In genomic region chr3:83812863-83813262, GRCm38 (mm10) we compare ENCODE assay signal across 29 mouse cellular contexts. TPM values are rescaled to one million over a fixed set of nuclear protein-coding genes. Genes with fewer than 3 reads are reported as not detected.
DNase-seq lines count a peak whose midpoint lies in the region; ATAC-seq and TF ChIP-seq lines count a peak whose summit lies in the region.
"Had no signal": no experiment of that assay in that cellular context is flagged by ENCODE, and none has a peak within 500 bp of the region (broad histone marks: within the 10 kb centered on the region; RNA-seq: fewer than 3 reads in every experiment).

No protein-coding gene starts in this region.

- no peaks in the 10 kb centered on the region for H3K4me1 ChIP-seq in midbrain, postnatal 0 days (ENCODE audit: insufficient read depth, low read length)
- no peaks in the 10 kb centered on the region for H3K4me1 ChIP-seq in midbrain, embryonic 10.5 days
- peaks cover 21% of the 10 kb centered on the region for H3K4me1 ChIP-seq in bone marrow macrophage, adult 2 months (ENCODE audit: control insufficient read depth, insufficient read depth, low read length)
- H3K4me1 ChIP-seq: forebrain, embryonic 12.5 days; heart, embryonic 13.5 days; hindbrain, embryonic 15.5 days had no signal

- no peak overlapping the region for H3K4me2 ChIP-seq in midbrain, postnatal 0 days (ENCODE audit: low read depth, low read length, poor library complexity, severe bottlenecking)
- H3K4me2 ChIP-seq: embryonic facial prominence, embryonic 13.5 days; forebrain, embryonic 12.5 days; heart, embryonic 13.5 days; hindbrain, embryonic 15.5 days; intestine, embryonic 15.5 days had no signal

- H3K79me2 ChIP-seq in macrophage (ENCODE audit: inconsistent target) = no peaks in the 10 kb centered on the region

- no peak overlapping the region for H3K4me3 ChIP-seq in midbrain, postnatal 0 days (ENCODE audit: low read depth, low read length)
- no peak overlapping the region for H3K4me3 ChIP-seq in midbrain, embryonic 10.5 days
- no peak overlapping the region for H3K4me3 ChIP-seq in bone marrow macrophage, adult 2 months (ENCODE audit: insufficient read depth, low read length)
- no peak overlapping the region for H3K4me3 ChIP-seq in macrophage (ENCODE audit: inconsistent target)
- H3K4me3 ChIP-seq: embryonic facial prominence, embryonic 10.5 days; embryonic facial prominence, embryonic 13.5 days; erythroblast, embryonic 14.5 days; forebrain, embryonic 12.5 days; heart, embryonic 13.5 days; hindbrain, embryonic 15.5 days; intestine, embryonic 15.5 days had no signal

- H3K36me3 ChIP-seq in midbrain, postnatal 0 days (ENCODE audit: insufficient read depth, low read length) = no peaks in the 10 kb centered on the region
- no peaks in the 10 kb centered on the region for H3K36me3 ChIP-seq in midbrain, embryonic 10.5 days
- H3K36me3 ChIP-seq in macrophage (ENCODE audit: inconsistent target) = no peaks in the 10 kb centered on the region
- H3K36me3 ChIP-seq: embryonic facial prominence, embryonic 10.5 days; embryonic facial prominence, embryonic 13.5 days; forebrain, embryonic 12.5 days; heart, embryonic 13.5 days; hindbrain, embryonic 15.5 days; intestine, embryonic 15.5 days had no signal

- H3K9ac ChIP-seq in midbrain, postnatal 0 days (replicated peaks; ENCODE audit: low read length, poor library complexity, severe bottlenecking) = no peak overlapping the region
- H3K9ac ChIP-seq: embryonic facial prominence, embryonic 13.5 days; forebrain, embryonic 12.5 days; heart, embryonic 13.5 days; hindbrain, embryonic 15.5 days; intestine, embryonic 15.5 days had no signal

- no peak for TF ChIP-seq CTCF in midbrain, postnatal 0 days (IDR thresholded peaks at IDR 0.05)
- TF ChIP-seq CTCF in bone marrow macrophage, adult 2 months (IDR thresholded peaks at IDR 0.05; ENCODE audit: low read depth, low read length) = no peak

- DNase-seq in frontal cortex, postnatal 10 days (ENCODE audit: low spot score in 2 of 2) = no peak
- DNase-seq in midbrain, postnatal 0 days (ENCODE audit: low spot score) = peak; percentile 18
- DNase-seq in midbrain, embryonic 10.5 days (ENCODE audit: low spot score) = no peak
- DNase-seq in ovary, postnatal 14 days (ENCODE audit: low spot score) = no peak
- DNase-seq: adrenal gland, adult 8-10 months; adrenal gland, postnatal 25 days; cerebellum, adult 11-12 months; cerebellum, adult 8-10 months; cerebellum, postnatal 14 days; embryo, embryonic 11 days; gastrocnemius, adult 2 months; gastrocnemius, postnatal 14 days; heart, postnatal 14 days; heart, postnatal 4 days; kidney, adult 11 months; kidney, adult 8-10 months had no signal

- no peaks in the 10 kb centered on the region for H3K9me3 ChIP-seq in midbrain, postnatal 0 days (ENCODE audit: low read length)
- no peaks in the 10 kb centered on the region for H3K9me3 ChIP-seq in midbrain, embryonic 10.5 days (replicated peaks)
- H3K9me3 ChIP-seq: embryonic facial prominence, embryonic 10.5 days; embryonic facial prominence, embryonic 13.5 days; forebrain, embryonic 12.5 days; heart, embryonic 13.5 days; hindbrain, embryonic 15.5 days; intestine, embryonic 15.5 days had no signal

- no peak for TF ChIP-seq POLR2A in bone marrow macrophage, adult 2 months (IDR thresholded peaks at IDR 0.05; ENCODE audit: borderline replicate concordance, low read depth, low read length)

- no peak overlapping the region for H3K27ac ChIP-seq in midbrain, postnatal 0 days (ENCODE audit: low read depth, low read length)
- no peak overlapping the region for H3K27ac ChIP-seq in midbrain, embryonic 10.5 days (replicated peaks)
- H3K27ac ChIP-seq in bone marrow macrophage, adult 2 months (ENCODE audit: insufficient read depth, low read depth, low read length) = peak overlapping the region; percentile 51
- H3K27ac ChIP-seq in macrophage = peak overlapping the region; percentile 83
- H3K27ac ChIP-seq: embryonic facial prominence, embryonic 13.5 days; forebrain, embryonic 12.5 days; gastrocnemius, adult 2 months; heart, embryonic 13.5 days; hindbrain, embryonic 15.5 days; intestine, embryonic 15.5 days had no signal

- H3K27me3 ChIP-seq in midbrain, postnatal 0 days (ENCODE audit: insufficient read depth, low read length) = no peaks in the 10 kb centered on the region
- no peaks in the 10 kb centered on the region for H3K27me3 ChIP-seq in midbrain, embryonic 10.5 days (ENCODE audit: low read depth, poor library complexity, severe bottlenecking)
- H3K27me3 ChIP-seq: embryonic facial prominence, embryonic 13.5 days; forebrain, embryonic 12.5 days; heart, embryonic 13.5 days; hindbrain, embryonic 15.5 days; intestine, embryonic 15.5 days had no signal

- ATAC-seq in frontal cortex, adult (ENCODE audit: low TSS enrichment) = peak; percentile 84
- no peak for ATAC-seq in midbrain, postnatal 0 days (ENCODE audit: low FRiP score)
- ATAC-seq: CD4-positive, CD25-positive, alpha-beta regulatory T cell, adult 4 months; intestine, embryonic 15.5 days had no signal

RNA-seq across cellular contexts. Expression of gene Tlr2, which starts 28.7 kb away (rescaled TPM):
- 1.2 and 1.7 TPM in 2 replicates for total RNA-seq in midbrain, postnatal 0 days (2014; rRNA removed)
- polyA plus RNA-seq in midbrain, postnatal 0 days (2015; fragmentation: Nextera tagmentation; extraction: Ambion mirVana) = 0.91 and 0.99 TPM in 2 replicates
- polyA plus RNA-seq in midbrain, embryonic 10.5 days (2016; fragmentation: Nextera tagmentation; extraction: Ambion mirVana) = 1.1 and 1.6 TPM in 2 replicates
- 120 and 121 TPM in 2 replicates for polyA plus RNA-seq in bone marrow macrophage, adult 2 months (2012; ENCODE audit: insufficient read depth, insufficient read length, missing spikeins)
- total RNA-seq in macrophage (2018; cell fraction: chromatin; rRNA removed) = 100 to 1,000 TPM in 17 of 26 experiments, 10 to 100 TPM in 9; 22.9 to 531 (median 170) TPM
- total RNA-seq in macrophage (2018; cell fraction: cytosol; rRNA removed) = 1,000 to 10,000 TPM in 1 of 26 experiments, 100 to 1,000 TPM in 22, 10 to 100 TPM in 3; 63.0 to 1,088 (median 155) TPM
- total RNA-seq in macrophage (2018; cell fraction: nucleus; rRNA removed) = 100 to 1,000 TPM in 25 of 26 experiments, 10 to 100 TPM in 1; 53.8 to 939 (median 384) TPM
- polyA plus RNA-seq in macrophage (2018) = 28.8 to 125 TPM (median 41.5 TPM) in 3 replicates
- total RNA-seq: MEL had no signal
- polyA plus RNA-seq: erythroblast, embryonic 14.5 days had no signal

RNA-seq across cellular contexts. Expression of gene Sfrp2, which starts 46.7 kb away (rescaled TPM):
- 30.8 and 70.0 TPM in 2 replicates for total RNA-seq in midbrain, postnatal 0 days (2014; rRNA removed)
- polyA plus RNA-seq in midbrain, postnatal 0 days (2015; fragmentation: Nextera tagmentation; extraction: Ambion mirVana) = 32.8 and 34.1 TPM in 2 replicates
- polyA plus RNA-seq in midbrain, embryonic 10.5 days (2016; fragmentation: Nextera tagmentation; extraction: Ambion mirVana) = 129 and 187 TPM in 2 replicates
- 1.2 and 1.3 TPM in 2 replicates for polyA plus RNA-seq in bone marrow macrophage, adult 2 months (2012; ENCODE audit: insufficient read depth, insufficient read length, missing spikeins)
- total RNA-seq in macrophage (2018; cell fraction: chromatin; rRNA removed) = 10 to 100 TPM in 1 of 26 experiments, not detected in 25; 15.8 TPM
- total RNA-seq in macrophage (2018; cell fraction: cytosol; rRNA removed) = not detected
- 1 to 10 TPM in 1 of 26 experiments, not detected in 25; 1.7 TPM for total RNA-seq in macrophage (2018; cell fraction: nucleus; rRNA removed)
- polyA plus RNA-seq in macrophage (2018) = not detected in 3 replicates
- total RNA-seq: common myeloid progenitor, adult 5-6 weeks; MEL had no signal
- polyA plus RNA-seq: erythroblast, embryonic 14.5 days had no signal

Comparison
In these comparisons a context has a peak if more than half of its experiments do, and no peak if none do; other contexts are left out.
1. H3K27ac ChIP-seq: peak in bone marrow macrophage, adult 2 months (single experiment) and macrophage (single experiment); none in midbrain, postnatal 0 days (single experiment) and midbrain, embryonic 10.5 days (single experiment).
2. RNA of gene Tlr2, which starts 28.7 kb away (polyA plus RNA-seq): 120 to 121 TPM in bone marrow macrophage, adult 2 months and 28.8 to 125 TPM in macrophage; 1.1 to 1.6 TPM in midbrain, embryonic 10.5 days and 0.91 to 0.99 TPM in midbrain, postnatal 0 days; every median in the first group is over 10 times any median in the second.
3. RNA of gene Sfrp2, which starts 46.7 kb away (polyA plus RNA-seq): 129 to 187 TPM in midbrain, embryonic 10.5 days and 32.8 to 34.1 TPM in midbrain, postnatal 0 days; 1.2 to 1.3 TPM in bone marrow macrophage, adult 2 months and not detected in macrophage; every median in the first group is over 10 times any median in the second.